Mouse (Mus musculus) kidney, postnatal 14 days (tissue): ENCODE measurements around the gene Ugt1a1.
"Not testable (repeated sequence)": the region's sequence is repeated elsewhere in the genome, so short reads cannot be mapped to it uniquely, and the experiment has no call there.

ENCODE experiments used
- DNase-seq: peaks from one replicate; pipeline ENCODE4 v3.0.0; 2022; ENCODE audit warnings: mixed read lengths

The Ugt1a1 gene

GRCm38 (mm10) chr1:88211812-88212211, at the start of gene Ugt1a1:
TSS of gene Ugt1a1 (plus strand) at chr1:88211959.
- DNase-seq, result peak; percentile 38

GRCm38 (mm10) chr1:88165711-88166110, 46.0 kb upstream of the Ugt1a1 start, which contains the start of gene Ugt1a5:
TSS of gene Ugt1a5 (plus strand) at chr1:88166012.
- no peak for DNase-seq

- not testable (repeated sequence) for DNase-seq
Measured at GRCm38 (mm10) chr1:88172190-88172589, 39.6 kb upstream of the Ugt1a1 start.

- no peak for DNase-seq
Measured at GRCm38 (mm10) chr1:88179657-88180056, 32.1 kb upstream of the Ugt1a1 start.

- DNase-seq, result no peak
Measured at GRCm38 (mm10) chr1:88186325-88186935, 25.3 kb upstream of the Ugt1a1 start.

- DNase-seq, result no peak
Measured at GRCm38 (mm10) chr1:88192136-88192535, 19.6 kb upstream of the Ugt1a1 start.

GRCm38 (mm10) chr1:88195687-88196086, 16.1 kb upstream of the Ugt1a1 start:
- peak; percentile 81 for DNase-seq

GRCm38 (mm10) chr1:88197443-88197842, 14.3 kb upstream of the Ugt1a1 start:
- no peak for DNase-seq

- no peak for DNase-seq
Measured at GRCm38 (mm10) chr1:88199996-88200395, 11.8 kb upstream of the Ugt1a1 start.

- DNase-seq, result peak; percentile 63
Measured at GRCm38 (mm10) chr1:88200456-88200855, 11.3 kb upstream of the Ugt1a1 start, which contains the start of gene Ugt1a2. TSS of gene Ugt1a2 (plus strand) at chr1:88200601.

GRCm38 (mm10) chr1:88205294-88205922, 6.4 kb upstream of the Ugt1a1 start, which contains the start of gene Dnajb3:
TSS of gene Dnajb3 (minus strand) at chr1:88205782.
- peak; percentile 84 for DNase-seq

- no peak for DNase-seq
Measured at GRCm38 (mm10) chr1:88206843-88207479, 4.8 kb upstream of the Ugt1a1 start.

- DNase-seq, result no peak
Measured at GRCm38 (mm10) chr1:88212341-88213045, 734 bp downstream of the Ugt1a1 start.

- no peak for DNase-seq
Measured at GRCm38 (mm10) chr1:88213061-88213460, 1.3 kb downstream of the Ugt1a1 start.

GRCm38 (mm10) chr1:88213766-88214461, 2.2 kb downstream of the Ugt1a1 start:
- peak; percentile 24 for DNase-seq

- no peak for DNase-seq
Measured at GRCm38 (mm10) chr1:88214462-88214952, 2.7 kb downstream of the Ugt1a1 start.

GRCm38 (mm10) chr1:88215466-88216380, 4.0 kb downstream of the Ugt1a1 start:
- DNase-seq, result no peak

GRCm38 (mm10) chr1:88216551-88216950, 4.8 kb downstream of the Ugt1a1 start:
- peak; percentile 4 for DNase-seq

- DNase-seq, result peak; percentile 26
Measured at GRCm38 (mm10) chr1:88217144-88217543, 5.4 kb downstream of the Ugt1a1 start.

GRCm38 (mm10) chr1:88217576-88217975, 5.8 kb downstream of the Ugt1a1 start:
- DNase-seq, result no peak

GRCm38 (mm10) chr1:88218051-88218450, 6.3 kb downstream of the Ugt1a1 start:
- no peak for DNase-seq
